Mouse (Mus musculus) forebrain, embryonic 16.5 days (tissue): ENCODE results near the gene Zxdb. TPM values are rescaled to one million over a fixed set of nuclear protein-coding genes. Genes with fewer than 3 reads are reported as not detected.
"Not testable (repeated sequence)": the region's sequence is repeated elsewhere in the genome, so short reads cannot be mapped to it uniquely, and the experiment has no call there.

Experiments
- ATAC-seq: fragments of 200-750 bp; cut with Nextera tagmentation; 2 replicates; pipeline ENCODE4 v1.8.0; 2017; ENCODE audit warnings: mild to moderate bottlenecking, moderate library complexity
- H3K27ac ChIP-seq: fragments of 300-500 bp; sonication (generic); 2 replicates; pipeline ENCODE4 v1.5.1; 2014; ENCODE audit warnings: low read length, control low read depth
- H3K27me3 ChIP-seq: fragments of 300-500 bp; sonication (generic); replicated peaks from 2 replicates; pipeline ENCODE4 v1.6.1; 2014; ENCODE audit warnings: low read length; ENCODE audit not compliant: control insufficient read depth, insufficient read depth
- H3K36me3 ChIP-seq: fragments of 300-500 bp; sonication (generic); 2 replicates; pipeline ENCODE4 v1.6.1; 2014; ENCODE audit not compliant: control insufficient read depth, insufficient read depth
- H3K4me1 ChIP-seq: fragments of 300-500 bp; sonication (generic); replicated peaks from 2 replicates; pipeline ENCODE4 v1.6.1; 2014; ENCODE audit warnings: low read length; ENCODE audit not compliant: control insufficient read depth, insufficient read depth
- H3K4me2 ChIP-seq: fragments of 300-500 bp; sonication (generic); 2 replicates; pipeline ENCODE4 v1.6.1; 2014; ENCODE audit warnings: mild to moderate bottlenecking, low read length, control low read depth
- H3K4me3 ChIP-seq: fragments of 300-500 bp; sonication (generic); replicated peaks from 2 replicates; pipeline ENCODE4 v1.5.1; 2014; ENCODE audit warnings: mild to moderate bottlenecking, low read length, control low read depth
- H3K9ac ChIP-seq: fragments of 300-500 bp; sonication (generic); replicated peaks from 2 replicates; pipeline ENCODE4 v1.6.1; 2014; ENCODE audit warnings: low read depth, low read length, control low read depth
- H3K9me3 ChIP-seq: fragments of 300-500 bp; sonication (generic); 2 replicates; pipeline ENCODE4 v1.6.1; 2016; ENCODE audit warnings: low read length; ENCODE audit not compliant: control insufficient read depth
- WGBS: fragments of 180-500 bp; shearing (Covaris S2); extraction: QIAGEN DNeasy Blood & Tissue Kit; methylation state at CpG from one replicate; pipeline ENCODE4 v1.1.7; 2014; 5-methylcytosine and 5-hydroxymethylcytosine counted together
- polyA plus RNA-seq: library from polyadenylated mRNA; unstranded; fragments of >200 nt; fragmentation: Nextera tagmentation; extraction: Ambion mirVana; gene quantifications from 2 replicates; pipeline ENCODE4 v1.2.1, GENCODE M21; 2015

Zxdb gene
- polyA plus RNA-seq: 1.5 and 1.9 TPM in 2 replicates

DNA sequence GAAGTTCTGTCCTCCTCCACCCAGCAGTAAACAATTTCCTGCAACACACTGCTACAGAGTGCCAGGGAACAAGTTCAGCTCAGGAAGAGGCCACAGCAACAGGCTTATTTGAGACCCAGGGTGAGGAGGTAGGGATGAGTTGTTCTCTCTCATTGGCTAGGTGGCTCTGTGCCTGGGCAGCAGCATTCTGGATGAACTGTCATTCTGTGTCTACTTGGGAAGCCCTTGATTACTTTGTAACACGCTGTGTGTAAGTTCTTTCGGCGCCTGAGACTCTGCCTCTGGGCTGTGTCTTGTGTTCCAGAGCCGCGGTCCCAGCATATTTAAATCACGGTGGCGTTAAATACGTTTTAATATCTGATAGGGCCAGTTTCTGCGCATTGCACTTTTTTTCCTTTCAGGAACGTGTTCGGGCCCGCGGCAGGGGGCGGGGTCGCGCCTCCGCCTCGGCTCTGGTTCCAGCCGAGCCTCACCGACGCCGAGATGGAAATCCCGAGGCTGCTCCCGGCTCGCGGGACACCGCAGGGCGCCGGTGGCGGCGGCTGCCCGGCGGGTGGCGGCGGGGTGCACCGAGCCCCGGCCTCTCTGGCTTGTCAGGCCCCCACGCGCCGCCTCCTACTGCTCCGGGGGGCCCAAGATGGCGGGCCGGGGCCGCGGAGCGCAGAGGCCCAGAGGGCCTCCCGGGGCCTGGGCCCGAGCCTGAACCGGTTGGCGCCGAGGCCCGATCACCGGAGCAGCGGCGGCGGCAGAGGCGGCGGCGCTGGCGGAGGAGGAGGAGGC is at the start of gene Zxdb:
Gene Zxdb, plus strand, starts transcription at position 378 of the 780 bp plus-strand sequence.
- ATAC-seq: peak; percentile 79
- not testable (repeated sequence) for H3K4me1 ChIP-seq, H3K36me3 ChIP-seq, H3K27ac ChIP-seq, H3K9me3 ChIP-seq, H3K4me2 ChIP-seq, H3K9ac ChIP-seq, H3K27me3 ChIP-seq
- peak within 1 kb of the TSS; percentile 30 for H3K4me3 ChIP-seq
- WGBS: no CpG with 5 or more reads among the region's 60 CpGs

GRCm38 (mm10) chrX:94674977-94675376 is 49.4 kb upstream of the Zxdb start:
- Histone ChIP-seq H3K4me3 (no peak overlapping the region), H3K9ac (no peak overlapping the region), H3K4me1 (no peaks in the 10 kb centered on the region), H3K9me3 (no peaks in the 10 kb centered on the region), H3K36me3 (no peaks in the 10 kb centered on the region), H3K4me2 (no peak overlapping the region), H3K27me3 (no peaks in the 10 kb centered on the region), H3K27ac (no peak overlapping the region)
- no peak for ATAC-seq
- WGBS: 36% methylated on average over 4 of the region's 4 CpGs

DNA sequence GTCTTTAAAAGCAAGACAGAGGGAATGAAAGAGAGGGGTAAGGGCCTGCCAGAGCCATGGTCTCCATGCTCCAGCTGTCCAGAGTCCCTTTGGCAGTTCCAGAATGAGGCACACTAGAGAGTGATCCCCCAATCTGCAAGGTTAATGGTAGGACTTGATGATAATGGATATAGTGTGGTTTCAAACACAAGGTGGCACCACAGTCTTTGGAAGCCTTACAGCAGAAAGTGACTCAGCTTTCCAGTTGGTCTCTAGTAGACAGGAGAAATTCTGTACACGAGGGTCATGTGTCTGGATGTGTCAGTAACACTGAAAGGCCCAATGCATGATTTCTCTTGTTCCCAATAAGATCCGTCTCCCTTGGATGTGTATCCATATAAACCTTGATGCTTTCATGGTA is 42.8 kb upstream of the Zxdb start:
- H3K9me3 ChIP-seq, ATAC-seq, H3K4me3 ChIP-seq, H3K27ac ChIP-seq, H3K4me1 ChIP-seq, H3K27me3 ChIP-seq, H3K9ac ChIP-seq, H3K36me3 ChIP-seq, H3K4me2 ChIP-seq: not testable (repeated sequence)
- no CpG with 5 or more reads among the region's 2 CpGs for WGBS

DNA sequence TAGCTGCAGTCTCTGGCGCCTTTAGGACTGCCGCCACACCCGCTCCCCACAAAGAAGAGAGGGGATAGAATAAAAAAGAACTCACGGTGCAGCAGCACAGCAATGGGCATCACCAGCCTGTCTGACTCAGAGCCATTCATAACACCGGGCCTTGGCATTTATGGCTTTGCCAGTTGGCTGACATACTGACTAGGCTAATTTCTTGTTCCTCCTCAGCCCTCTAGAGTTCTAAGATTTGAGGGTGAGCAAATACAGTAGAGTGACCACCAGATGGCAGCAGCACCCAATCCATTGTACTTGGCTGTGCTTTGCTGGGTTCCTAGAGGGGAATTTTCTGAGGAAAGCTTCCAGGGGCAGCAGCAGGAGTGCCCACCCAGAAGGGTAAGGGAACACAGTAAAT is 34.8 kb upstream of the Zxdb start:
- not testable (repeated sequence) for H3K4me3 ChIP-seq, H3K9ac ChIP-seq, H3K36me3 ChIP-seq, H3K4me2 ChIP-seq, H3K27me3 ChIP-seq, H3K27ac ChIP-seq, H3K9me3 ChIP-seq, H3K4me1 ChIP-seq
- 83% methylated on average over 5 of the region's 5 CpGs for WGBS
- peak; percentile 90 for ATAC-seq

DNA sequence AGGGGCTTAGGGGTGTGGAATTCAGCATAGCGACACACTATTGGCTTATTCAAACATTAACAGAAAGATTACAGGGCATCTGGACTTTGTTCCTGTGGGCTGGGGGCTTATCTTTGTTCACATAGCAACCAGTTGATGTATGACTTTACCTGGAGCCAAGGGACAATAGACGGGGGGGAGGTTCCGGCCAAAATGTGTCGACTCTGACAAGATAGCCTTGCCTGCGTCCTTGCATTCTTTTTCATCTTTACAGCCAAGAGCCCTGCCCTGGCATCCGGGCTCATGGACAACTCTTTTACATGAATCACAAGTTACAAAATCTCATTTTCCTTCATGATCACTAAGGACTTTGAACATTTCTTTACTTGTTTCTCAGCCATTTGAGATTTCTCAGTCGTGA is 17.7 kb upstream of the Zxdb start:
- not testable (repeated sequence) for H3K27ac ChIP-seq, H3K4me3 ChIP-seq, H3K9ac ChIP-seq, H3K9me3 ChIP-seq, H3K36me3 ChIP-seq, H3K4me1 ChIP-seq, H3K4me2 ChIP-seq, ATAC-seq, H3K27me3 ChIP-seq
- 86% methylated on average over 5 of the region's 7 CpGs for WGBS

DNA sequence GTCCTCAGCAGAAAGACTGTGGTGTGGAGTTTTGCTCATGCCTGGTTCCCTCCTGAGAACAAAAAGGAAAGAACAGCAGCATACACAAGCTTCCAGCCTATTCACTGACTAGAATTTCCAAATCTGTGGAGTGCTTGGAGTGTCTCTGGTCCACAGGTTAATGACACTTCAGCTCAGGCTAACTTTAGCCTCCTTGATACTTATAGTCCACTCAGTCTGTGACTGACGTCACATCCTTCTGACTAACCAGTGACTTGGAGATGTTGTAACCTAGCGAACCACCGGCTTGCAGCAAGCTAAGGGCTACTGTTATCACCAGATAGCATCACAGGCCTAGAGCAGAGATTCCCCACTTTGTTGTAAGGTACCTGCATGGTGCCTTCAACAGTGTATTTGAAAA is 14.6 kb upstream of the Zxdb start:
- H3K4me3 ChIP-seq, H3K27me3 ChIP-seq, H3K9me3 ChIP-seq, H3K36me3 ChIP-seq, H3K4me1 ChIP-seq, H3K9ac ChIP-seq, ATAC-seq, H3K27ac ChIP-seq, H3K4me2 ChIP-seq: not testable (repeated sequence)
- WGBS: no CpG with 5 or more reads among the region's 3 CpGs

- 51% methylated on average over 6 of the region's 102 CpGs for WGBS
- peak overlapping the region; percentile 30 for H3K4me3 ChIP-seq
- not testable (repeated sequence) for H3K4me1 ChIP-seq, H3K27ac ChIP-seq, H3K27me3 ChIP-seq, H3K9ac ChIP-seq, H3K4me2 ChIP-seq, H3K9me3 ChIP-seq, H3K36me3 ChIP-seq
- peak; percentile 73 for ATAC-seq
Measured at GRCm38 (mm10) chrX:94724972-94725569, 702 bp downstream of the Zxdb start.

DNA sequence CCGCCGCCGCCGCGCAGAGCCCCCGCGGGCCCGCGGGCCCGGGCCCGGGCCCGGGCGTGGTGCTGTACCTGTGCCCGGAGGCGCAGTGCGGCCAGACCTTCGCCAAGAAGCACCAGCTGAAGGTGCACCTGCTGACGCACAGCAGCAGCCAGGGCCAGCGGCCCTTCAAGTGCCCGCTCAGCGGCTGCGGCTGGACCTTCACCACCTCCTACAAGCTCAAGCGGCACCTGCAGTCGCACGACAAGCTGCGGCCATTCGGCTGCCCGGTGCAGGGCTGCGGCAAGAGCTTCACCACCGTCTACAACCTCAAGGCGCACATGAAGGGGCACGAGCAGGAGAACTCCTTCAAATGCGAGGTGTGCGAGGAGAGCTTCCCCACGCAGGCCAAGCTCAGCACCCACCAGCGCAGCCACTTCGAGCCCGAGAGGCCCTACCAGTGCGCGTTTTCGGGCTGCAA is 1.3 kb downstream of the Zxdb start:
- ATAC-seq: peak; percentile 15
- no CpG with 5 or more reads among the region's 41 CpGs for WGBS
- not testable (repeated sequence) for H3K4me3 ChIP-seq, H3K27ac ChIP-seq, H3K4me1 ChIP-seq, H3K36me3 ChIP-seq, H3K9me3 ChIP-seq, H3K27me3 ChIP-seq, H3K9ac ChIP-seq, H3K4me2 ChIP-seq

DNA sequence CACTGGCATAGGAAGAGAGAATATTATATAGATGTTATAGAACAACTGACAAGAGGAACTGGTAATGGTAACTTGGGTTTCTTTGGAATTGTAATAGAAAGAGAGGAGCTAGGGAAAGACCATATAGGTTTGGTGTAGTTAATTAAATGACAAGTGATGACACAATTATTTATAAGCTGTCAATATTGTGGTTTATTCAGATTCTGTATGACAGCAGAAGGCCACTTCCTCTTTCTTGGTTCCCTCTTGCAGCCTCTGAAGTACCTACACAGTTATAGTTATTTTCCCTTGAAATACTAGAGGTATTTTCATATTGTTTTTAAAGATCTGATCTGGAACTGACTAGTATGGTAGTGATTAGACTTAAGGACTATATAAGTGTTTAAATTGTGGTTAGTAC is 7.2 kb downstream of the Zxdb start:
- H3K9me3 ChIP-seq: no peaks in the 10 kb centered on the region
- no peak overlapping the region for H3K27ac ChIP-seq
- H3K4me1 ChIP-seq: no peaks in the 10 kb centered on the region
- H3K4me2 ChIP-seq: no peak overlapping the region
- no peak for ATAC-seq
- H3K27me3 ChIP-seq: no peaks in the 10 kb centered on the region
- no peak overlapping the region for H3K9ac ChIP-seq
- no peak overlapping the region for H3K4me3 ChIP-seq
- no peaks in the 10 kb centered on the region for H3K36me3 ChIP-seq
